Mouse (Mus musculus) cerebral cortex, adult 2 months (tissue): ENCODE results near the gene Olfr832.

Source experiments
- WGBS: fragments of 180-500 bp; shearing (Covaris S2); methylation state at CpG from one replicate; pipeline ENCODE4 v1.1.7; 2018; 5-methylcytosine and 5-hydroxymethylcytosine counted together

Olfr832 gene

DNA sequence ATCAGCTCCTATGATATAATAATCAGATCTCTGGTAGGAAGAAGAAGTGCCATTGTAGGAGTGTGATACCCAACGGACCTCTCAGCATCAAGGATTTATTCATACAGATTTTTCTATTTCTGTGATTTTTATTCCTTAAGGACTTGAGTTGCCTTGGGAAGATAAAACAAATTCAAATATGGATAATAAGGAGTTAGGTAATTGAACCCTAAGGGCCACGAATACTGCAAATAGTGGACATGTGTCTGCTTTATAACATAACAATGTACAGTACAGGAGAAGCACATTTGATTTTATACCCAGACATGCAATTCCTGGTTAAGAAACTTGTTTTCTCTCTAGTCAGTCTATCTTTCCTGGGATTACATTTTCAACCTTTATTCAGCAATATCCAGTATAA, at the start of gene Olfr832:
Gene Olfr832 (plus strand): TSS at position 301 of the 400 bp plus-strand sequence.
- WGBS: 82% methylated on average over 2 of the region's 2 CpGs

DNA sequence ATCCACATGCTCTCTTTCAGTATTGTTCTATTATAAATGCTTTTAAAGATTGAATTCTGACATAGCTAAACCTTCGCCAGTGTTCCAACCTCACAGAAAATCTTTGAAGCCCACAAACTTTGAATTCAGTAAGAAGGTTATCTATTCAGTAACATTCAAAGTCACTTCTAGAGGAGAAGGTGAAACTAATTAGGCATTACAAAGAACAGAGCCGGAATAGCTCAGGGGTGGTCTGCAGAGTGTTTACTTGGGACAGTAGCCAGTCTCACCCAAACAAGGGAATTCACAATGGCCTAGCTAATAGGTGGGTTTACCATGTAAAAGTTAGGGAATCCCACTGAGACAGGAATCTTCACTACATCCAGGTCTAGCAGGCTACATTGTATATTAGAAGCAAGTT, 29.2 kb upstream of the Olfr832 start:
- 67% methylated on average over 2 of the region's 2 CpGs for WGBS

DNA sequence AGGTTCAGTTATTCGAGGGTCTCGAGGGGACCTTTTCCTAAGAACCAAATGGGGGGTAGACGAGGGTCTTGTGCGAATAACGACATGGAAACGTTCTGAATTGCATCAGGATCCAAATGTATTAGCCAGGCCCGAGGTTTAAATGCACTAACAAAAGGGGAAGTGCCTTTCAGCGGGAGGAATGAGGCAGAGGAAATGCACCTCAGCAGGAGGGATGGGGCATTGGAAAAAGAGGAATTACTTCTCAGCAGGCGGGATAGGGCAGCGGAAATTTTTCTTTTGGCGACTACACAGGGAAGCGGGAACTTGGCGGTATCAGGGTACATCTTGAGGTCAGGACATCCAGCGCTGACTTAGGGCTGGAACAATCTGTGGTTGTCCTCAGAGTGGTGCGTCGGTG, 9.0 kb upstream of the Olfr832 start:
- WGBS: 83% methylated on average over 16 of the region's 16 CpGs

DNA sequence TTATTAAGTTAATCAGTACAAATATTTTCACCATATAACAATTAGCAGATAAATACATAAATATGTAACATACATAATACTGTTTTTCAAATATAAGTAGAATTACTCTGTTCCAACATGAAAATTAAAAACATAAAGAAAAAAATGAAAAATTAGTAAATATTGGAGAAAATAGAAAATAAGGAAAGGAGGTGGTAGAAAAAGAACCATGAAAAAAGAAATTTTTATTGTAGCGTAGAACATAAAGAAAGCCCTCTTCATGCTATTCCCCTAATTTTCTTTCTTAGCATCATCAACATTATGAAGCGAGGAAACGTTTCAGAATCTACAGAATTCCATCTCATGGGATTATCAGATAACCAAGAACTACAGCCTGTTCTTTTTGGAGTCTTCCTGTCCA, 50.8 kb downstream of the Olfr832 start, which contains the start of gene Olfr834:
Gene Olfr834 (plus strand): TSS at position 301 of the 400 bp plus-strand sequence.
- WGBS: 81% methylated on average over 3 of the region's 3 CpGs
